Mouse (Mus musculus): ENCODE results near the gene 9230104L09Rik.

- TF ChIP-seq POLR2A (IDR thresholded peaks at IDR 0.05; ENCODE audit: low read depth, low read length): no peak
- no peak for TF ChIP-seq CTCF (IDR thresholded peaks at IDR 0.05; ENCODE audit: borderline replicate concordance, insufficient read depth, low read length)
Observed at GRCm38 (mm10) chr2:148838075-148838777, 26.6 kb downstream of the 9230104L09Rik start.
